Mouse (Mus musculus) heart, adult 9 months (tissue): ENCODE data around the gene Ctdsp2.

ENCODE experiments used
- DNase-seq, 2 experiments: peaks; one replicate each; pipeline ENCODE4 v3.0.0; 2022; ENCODE audit warnings: low spot score in 2 of 2

Gene Ctdsp2

GRCm38 (mm10) chr10:126962966-126963330 lies 15.6 kb upstream of the Ctdsp2 start:
- DNase-seq, result peak in 1 of 2 experiments; percentile 39

DNA sequence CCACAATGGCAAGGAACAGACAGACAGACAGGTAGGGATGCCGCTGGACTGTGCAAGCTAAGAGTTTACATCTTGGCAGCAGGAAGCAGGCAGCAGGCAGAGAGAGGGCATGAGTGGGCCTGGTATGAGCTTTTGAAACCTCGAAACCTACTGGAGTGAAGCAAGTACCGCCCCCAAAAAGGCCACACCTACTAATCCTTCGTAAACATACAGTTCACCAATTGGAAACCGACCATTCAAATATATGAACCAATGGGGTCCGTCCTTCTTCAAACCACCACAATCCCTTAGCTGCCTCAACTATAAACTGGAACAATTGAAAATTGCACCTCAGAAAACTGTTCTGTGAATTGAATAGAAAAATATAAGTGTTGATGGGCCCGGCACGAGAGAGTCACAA lies 14.7 kb upstream of the Ctdsp2 start:
- DNase-seq, result no peak

- DNase-seq, result no peak
Measured at GRCm38 (mm10) chr10:126971363-126972050, 7.0 kb upstream of the Ctdsp2 start.

GRCm38 (mm10) chr10:126972051-126972725 lies 6.3 kb upstream of the Ctdsp2 start:
- peak; percentile 67 to 74 for DNase-seq

- DNase-seq, result no peak
Measured at GRCm38 (mm10) chr10:126972988-126973387, 5.5 kb upstream of the Ctdsp2 start.

DNA sequence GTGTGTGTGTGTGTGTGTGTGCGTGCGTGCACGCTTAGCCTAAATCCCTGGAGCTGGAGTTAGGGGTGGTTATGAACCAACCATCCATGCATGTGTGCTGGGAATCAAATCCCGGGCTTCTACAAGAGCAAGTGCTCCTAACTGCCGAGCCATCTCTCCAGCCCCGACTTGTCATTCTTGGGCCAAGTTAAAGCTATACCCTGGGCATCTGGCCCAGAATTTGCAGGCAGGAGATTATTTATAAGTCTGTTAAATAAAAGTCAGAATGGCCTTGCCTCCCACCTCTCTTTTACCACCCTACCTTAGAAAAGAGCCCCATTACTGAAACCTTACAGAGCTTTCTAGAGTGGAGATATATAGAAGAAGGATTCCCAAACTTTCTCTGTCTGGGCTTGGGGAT lies 2.8 kb upstream of the Ctdsp2 start:
- no peak for DNase-seq

DNA sequence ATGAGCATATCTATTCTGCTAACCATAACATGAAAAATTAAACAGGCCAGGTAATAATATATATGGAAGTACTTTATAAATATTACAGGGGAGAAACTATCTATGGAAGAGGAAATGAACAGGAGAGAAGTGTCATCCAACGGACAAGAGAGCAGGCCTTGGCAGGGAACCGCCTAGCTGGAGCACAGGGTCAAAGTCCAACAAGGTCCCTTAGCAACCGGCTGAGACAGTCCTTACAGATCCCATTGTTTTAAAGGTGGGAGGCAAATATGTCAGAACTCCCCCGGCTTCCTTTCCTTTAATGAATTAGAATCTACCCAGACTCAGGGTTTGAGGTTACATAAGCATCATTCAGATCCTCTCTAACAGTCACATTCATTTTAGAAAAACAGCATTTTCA lies 1.4 kb upstream of the Ctdsp2 start:
- no peak for DNase-seq

- DNase-seq, result peak; percentile 63 to 69
Measured at GRCm38 (mm10) chr10:126979121-126979635, 661 bp downstream of the Ctdsp2 start.

- DNase-seq, result peak; percentile 49 to 64
Measured at GRCm38 (mm10) chr10:126979636-126980151, 1.2 kb downstream of the Ctdsp2 start.

GRCm38 (mm10) chr10:126980221-126980932 lies 1.9 kb downstream of the Ctdsp2 start:
- DNase-seq, result peak in 1 of 2 experiments; percentile 55

- DNase-seq, result no peak
Measured at GRCm38 (mm10) chr10:126980933-126981530, 2.5 kb downstream of the Ctdsp2 start.

GRCm38 (mm10) chr10:126981746-126982145 lies 3.2 kb downstream of the Ctdsp2 start:
- no peak for DNase-seq

DNA sequence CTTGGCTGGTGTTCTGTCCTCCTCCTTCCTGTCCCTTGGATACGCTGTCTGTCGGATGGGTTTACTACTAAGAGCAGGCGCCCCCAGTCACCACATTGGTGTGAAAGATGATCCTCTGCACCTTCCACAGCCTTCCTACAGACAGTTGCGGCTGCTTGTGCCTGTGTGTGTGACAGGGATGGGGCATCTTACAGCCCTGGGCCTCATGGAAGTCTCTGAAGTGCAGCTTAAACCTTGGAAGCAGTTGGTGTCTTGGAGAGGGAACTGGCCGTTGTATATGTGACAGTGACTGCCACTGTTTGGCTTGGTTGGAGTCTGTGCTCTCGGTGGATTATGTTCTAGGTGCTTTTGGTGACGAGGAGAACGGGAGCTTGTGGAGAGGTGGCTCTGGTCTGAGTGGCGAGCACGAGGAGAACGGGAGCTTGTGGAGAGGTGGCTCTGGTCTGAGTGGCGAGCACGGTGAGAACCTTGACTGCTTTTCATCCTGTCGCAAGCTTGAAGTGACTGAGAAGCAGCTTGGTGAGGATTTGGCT lies 4.7 kb downstream of the Ctdsp2 start:
- DNase-seq, result no peak

- DNase-seq, result peak in 1 of 2 experiments; percentile 40
Measured at GRCm38 (mm10) chr10:126984189-126985004, 5.9 kb downstream of the Ctdsp2 start.

- DNase-seq, result no peak
Measured at GRCm38 (mm10) chr10:126985127-126985526, 6.6 kb downstream of the Ctdsp2 start.

DNA sequence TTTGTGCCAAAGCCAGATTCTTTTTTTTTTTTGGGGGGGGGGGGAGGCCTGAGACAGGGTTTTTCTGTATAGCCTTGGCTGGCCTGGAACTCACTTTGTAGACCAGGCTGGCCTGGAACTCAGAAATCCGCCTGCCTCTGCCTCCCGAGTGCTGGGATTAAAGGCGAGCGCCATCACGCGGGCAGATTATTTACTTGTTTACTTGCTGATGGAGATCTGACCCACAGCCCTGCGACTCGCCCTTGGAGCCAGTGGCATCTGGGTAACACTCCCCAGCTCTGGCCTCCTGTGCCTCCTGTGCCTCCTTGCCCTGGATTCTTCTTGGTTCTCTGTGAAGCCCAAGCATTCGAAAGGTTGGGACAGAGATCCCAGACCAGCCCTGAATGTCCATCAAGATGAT lies 7.1 kb downstream of the Ctdsp2 start:
- no peak for DNase-seq

- peak; percentile 94 to 95 for DNase-seq
Measured at GRCm38 (mm10) chr10:126986541-126986961, 8.0 kb downstream of the Ctdsp2 start.

- DNase-seq, result no peak
Measured at GRCm38 (mm10) chr10:126987183-126988118, 8.9 kb downstream of the Ctdsp2 start.

DNA sequence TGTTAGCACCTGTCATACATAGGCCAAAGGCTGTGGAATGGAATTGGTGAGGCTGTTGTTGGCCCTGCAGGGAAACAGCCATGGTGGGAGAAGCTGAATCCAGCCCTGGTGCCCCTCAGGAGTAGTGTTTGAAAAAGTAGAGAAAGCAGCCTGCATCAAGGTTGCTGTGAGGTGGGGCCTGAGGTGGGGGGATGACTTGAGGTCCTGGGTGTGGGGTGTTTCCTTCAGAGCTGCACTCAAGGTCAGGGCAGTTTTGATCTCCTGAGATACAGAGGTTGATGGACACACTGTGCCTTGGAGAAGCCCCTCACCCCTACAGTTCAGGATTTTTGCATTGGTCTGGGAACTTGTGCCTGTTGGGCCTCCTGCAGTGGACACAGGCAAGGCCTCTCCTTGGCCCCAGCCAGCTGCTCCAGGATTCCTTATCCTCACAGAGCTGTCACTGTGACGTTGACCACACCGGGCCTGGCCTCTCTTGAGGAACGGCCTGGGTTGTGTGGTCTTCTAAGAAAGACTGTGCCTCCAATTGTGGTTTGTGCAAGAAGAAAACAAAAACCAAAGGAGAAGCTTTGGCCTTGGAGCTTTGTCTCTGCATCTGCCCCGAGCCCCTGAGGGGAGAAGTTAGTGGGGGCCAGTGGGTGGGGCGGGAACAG lies 10.1 kb downstream of the Ctdsp2 start:
- DNase-seq, result no peak
